Mouse (Mus musculus) C2C12 (cell line): Measurements from ENCODE around the gene Trim38. TPM values are rescaled to one million over a fixed set of nuclear protein-coding genes. Genes with fewer than 3 reads are reported as not detected.
"Not testable (repeated sequence)": the region's sequence is repeated elsewhere in the genome, so short reads cannot be mapped to it uniquely, and the experiment has no call there.

Source experiments
- H3K27me3 ChIP-seq: one replicate; pipeline ENCODE4 v1.6.1; 2011; ENCODE audit not compliant: control insufficient read depth, insufficient read depth, insufficient read length
- H3K36me3 ChIP-seq: one replicate; pipeline ENCODE4 v1.6.1; 2011; ENCODE audit not compliant: control insufficient read depth, insufficient read depth
- H3K4me3 ChIP-seq: one replicate; pipeline ENCODE4 v1.5.1; 2011; ENCODE audit warnings: mild to moderate bottlenecking, control low read depth; ENCODE audit not compliant: poor library complexity, insufficient read depth, severe bottlenecking
- H3K79me2 ChIP-seq: one replicate; pipeline ENCODE4 v1.6.1; 2011; ENCODE audit not compliant: control insufficient read depth, insufficient read depth
- H3K79me3 ChIP-seq: one replicate; pipeline ENCODE4 v1.6.1; 2011; ENCODE audit warnings: low read depth, control low read depth
- H3ac ChIP-seq: one replicate; pipeline ENCODE3; 2011; ENCODE audit warnings: low read depth; ENCODE audit not compliant: control insufficient read depth, insufficient read length
- CEBPB ChIP-seq: IDR thresholded peaks from one replicate; pipeline ENCODE4 v1.6.1; 2011; ENCODE audit warnings: low read depth, mild to moderate bottlenecking, control low read depth, moderate library complexity
- CTCF ChIP-seq: IDR thresholded peaks from one replicate; pipeline ENCODE4 v1.5.1; 2011; ENCODE audit not compliant: control insufficient read depth, insufficient read depth, insufficient read length
- FOSL1 ChIP-seq: IDR thresholded peaks from one replicate; pipeline ENCODE4 v1.8.0; 2011; ENCODE audit warnings: mild to moderate bottlenecking, low read length; ENCODE audit not compliant: poor library complexity, insufficient read depth, severe bottlenecking
- MAX ChIP-seq: IDR thresholded peaks from one replicate; pipeline ENCODE4 v1.6.1; 2011; ENCODE audit warnings: mild to moderate bottlenecking, control low read depth
- MYOD1 ChIP-seq: IDR thresholded peaks from one replicate; pipeline ENCODE4 v1.6.1; 2011; ENCODE audit warnings: low read depth; ENCODE audit not compliant: control insufficient read depth, insufficient read length
- MYOG ChIP-seq: IDR thresholded peaks from one replicate; pipeline ENCODE4 v1.6.1; 2011; ENCODE audit not compliant: control insufficient read depth, insufficient read length; ENCODE audit errors: extremely low read depth
- USF1 ChIP-seq: IDR thresholded peaks from one replicate; pipeline ENCODE4 v1.6.1; 2011; ENCODE audit warnings: low read depth, mild to moderate bottlenecking, control low read depth, moderate library complexity
- long read RNA-seq, 2 experiments: library from polyadenylated mRNA; unstranded; transcript quantifications; one replicate each; pipeline ENCODE4 v2.0.0; 2019 to 2020
- polyA plus RNA-seq: library from polyadenylated mRNA; unstranded; fragments of >200 nt; fragmentation: generic; extraction: Trizol; gene quantifications from one replicate; pipeline ENCODE4 v1.2.1, GENCODE M21; 2012; ENCODE audit warnings: missing spikeins

Trim38 gene
- 0.02 TPM for polyA plus RNA-seq
- long read RNA-seq, experiment 1 = 0 reads
- long read RNA-seq, experiment 2, partial matches to known transcripts = 0 of 1 reads
- long read RNA-seq, experiment 2, other reads (novel, unspliced or antisense) = 1 of 1 reads

GRCm38 (mm10) chr13:23769613-23770012 lies at the start of gene Trim38:
Gene Trim38 (plus strand): TSS chr13:23769913.
- not testable (repeated sequence) for H3K36me3 ChIP-seq, H3K79me2 ChIP-seq, H3K4me3 ChIP-seq, H3K27me3 ChIP-seq, H3K79me3 ChIP-seq, H3ac ChIP-seq

- H3K79me3 ChIP-seq = no peaks in the 10 kb centered on the region
- H3ac ChIP-seq = no peak overlapping the region
- no peaks in the 10 kb centered on the region for H3K79me2 ChIP-seq
- no peak overlapping the region for H3K4me3 ChIP-seq
- TF ChIP-seq MYOG = no peak
- TF ChIP-seq MAX = no peak
- TF ChIP-seq CEBPB = no peak
- TF ChIP-seq USF1 = no peak
- no peak for TF ChIP-seq FOSL1
- no peak for TF ChIP-seq MYOD1
- no peak for TF ChIP-seq CTCF
- H3K36me3 ChIP-seq = no peaks in the 10 kb centered on the region
- no peaks in the 10 kb centered on the region for H3K27me3 ChIP-seq
Measured at GRCm38 (mm10) chr13:23724239-23724638, 45.5 kb upstream of the Trim38 start.

GRCm38 (mm10) chr13:23725213-23725612 lies 44.5 kb upstream of the Trim38 start:
- no peak for TF ChIP-seq MYOG
- TF ChIP-seq MAX = no peak
- TF ChIP-seq CTCF = no peak
- no peak for TF ChIP-seq CEBPB
- no peak for TF ChIP-seq USF1
- TF ChIP-seq MYOD1 = no peak
- TF ChIP-seq FOSL1 = no peak
- H3ac ChIP-seq = no peak overlapping the region
- no peaks in the 10 kb centered on the region for H3K79me3 ChIP-seq
- no peaks in the 10 kb centered on the region for H3K27me3 ChIP-seq
- no peak overlapping the region for H3K4me3 ChIP-seq
- no peaks in the 10 kb centered on the region for H3K79me2 ChIP-seq
- H3K36me3 ChIP-seq = no peaks in the 10 kb centered on the region

- Histone ChIP-seq H3ac (no peak overlapping the region), H3K36me3 (no peaks in the 10 kb centered on the region), H3K27me3 (no peaks in the 10 kb centered on the region), H3K4me3 (no peak overlapping the region), H3K79me2 (no peaks in the 10 kb centered on the region), H3K79me3 (no peaks in the 10 kb centered on the region)
- TF ChIP-seq USF1 (no peak), FOSL1 (no peak), MYOD1 (no peak), MAX (no peak), CEBPB (no peak), MYOG (no peak), CTCF (no peak)
Measured at GRCm38 (mm10) chr13:23728472-23729191, 41.1 kb upstream of the Trim38 start.

- H3K4me3 ChIP-seq = no peak overlapping the region
- no peaks in the 10 kb centered on the region for H3K79me2 ChIP-seq
- TF ChIP-seq CEBPB (no peak), FOSL1 (no peak), MYOD1 (no peak), USF1 (no peak), CTCF (no peak), MYOG (no peak), MAX (no peak)
Measured at GRCm38 (mm10) chr13:23729192-23729525, 40.6 kb upstream of the Trim38 start.

GRCm38 (mm10) chr13:23729706-23730105 lies 40.0 kb upstream of the Trim38 start:
- Histone ChIP-seq H3K36me3 (no peaks in the 10 kb centered on the region), H3K4me3 (no peak overlapping the region), H3K79me2 (no peaks in the 10 kb centered on the region), H3K79me3 (no peaks in the 10 kb centered on the region), H3K27me3 (no peaks in the 10 kb centered on the region), H3ac (no peak overlapping the region)
- TF ChIP-seq CEBPB = no peak
- no peak for TF ChIP-seq MYOG

More at GRCm38 (mm10) chr13:23729192-23729525, 40.6 kb upstream of the Trim38 start:
- no peaks in the 10 kb centered on the region for H3K79me3 ChIP-seq
- H3ac ChIP-seq = no peak overlapping the region
- no peaks in the 10 kb centered on the region for H3K27me3 ChIP-seq
- no peaks in the 10 kb centered on the region for H3K36me3 ChIP-seq
